Mouse (Mus musculus) heart, adult 11 months (tissue): Measurements from ENCODE around the gene Vsig1.
A peak's percentile ranks its signal among the peaks of the same experiment; 100 is the strongest.

Experiments used
- DNase-seq: peaks from one replicate; pipeline ENCODE4 v3.0.0; 2022

The Vsig1 gene

DNA sequence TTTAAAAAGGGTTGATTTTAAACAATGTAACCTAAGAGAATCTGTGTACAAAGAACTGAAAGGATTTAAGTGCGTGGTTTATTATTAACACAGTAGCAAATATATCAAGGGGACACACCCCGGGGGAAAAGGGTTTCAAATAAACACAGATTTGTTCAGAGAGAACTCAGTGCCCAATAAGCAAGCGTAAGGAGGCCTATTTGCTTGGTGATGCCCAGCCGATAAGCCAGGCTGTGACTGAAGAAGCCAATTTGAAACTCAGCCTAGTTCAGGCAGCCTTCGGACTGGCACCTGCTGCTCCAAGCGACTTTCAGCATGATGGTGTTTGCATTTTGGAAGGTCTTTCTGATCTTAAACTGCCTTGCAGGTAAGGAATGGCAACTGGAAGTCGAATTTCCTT lies at the start of gene Vsig1:
Gene Vsig1 (plus strand): TSS at position 249 of the 400 bp plus-strand sequence.
- DNase-seq: no peak

- DNase-seq: no peak
Observed at GRCm38 (mm10) chrX:140862760-140863159, 44.6 kb upstream of the Vsig1 start.

- no peak for DNase-seq
Observed at GRCm38 (mm10) chrX:140863431-140863830, 44.0 kb upstream of the Vsig1 start.

DNA sequence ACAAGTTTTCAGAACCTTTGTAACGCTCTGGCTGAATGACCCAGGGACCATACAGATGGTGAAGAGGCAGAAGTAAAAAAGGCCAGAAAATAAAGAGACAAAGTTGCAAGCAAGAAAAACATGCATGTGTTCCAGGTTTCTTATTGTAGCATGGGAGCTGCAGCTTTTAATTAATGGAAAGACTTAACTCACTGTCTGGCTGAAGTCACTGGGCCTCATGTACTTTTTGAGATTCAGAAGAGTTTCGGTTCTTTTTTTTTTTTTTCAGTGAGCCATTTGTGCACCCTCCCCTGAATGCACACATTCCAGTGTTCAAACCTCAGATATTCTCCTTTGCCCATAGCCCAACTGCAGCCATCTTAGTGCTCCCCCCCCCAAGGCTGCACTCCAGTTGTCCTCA lies 20.2 kb upstream of the Vsig1 start:
- no peak for DNase-seq

- no peak for DNase-seq
Observed at GRCm38 (mm10) chrX:140891796-140892195, 15.6 kb upstream of the Vsig1 start.

- DNase-seq: no peak
Observed at GRCm38 (mm10) chrX:140903487-140903886, 3.9 kb upstream of the Vsig1 start.

DNA sequence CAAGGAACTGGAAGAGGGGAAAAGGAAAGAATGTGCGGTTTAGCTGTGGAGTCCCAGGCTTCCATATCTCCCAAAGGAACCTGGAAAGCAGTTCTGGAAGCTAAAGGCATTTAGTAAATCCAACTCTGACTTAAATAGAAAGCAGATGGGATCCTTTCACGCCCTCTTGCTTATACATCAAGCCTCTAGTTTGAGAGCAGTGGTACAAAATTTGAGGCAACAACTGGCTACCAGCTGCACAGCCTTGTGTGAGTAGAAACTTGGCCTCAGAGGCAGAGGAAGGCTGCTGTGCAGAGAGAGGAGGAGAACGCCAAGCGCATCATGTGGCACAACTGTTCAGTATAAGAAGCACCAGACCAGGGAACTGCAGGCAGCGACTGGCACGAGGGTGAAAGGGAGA lies 13.9 kb downstream of the Vsig1 start:
- no peak for DNase-seq

- DNase-seq: no peak
Observed at GRCm38 (mm10) chrX:140932066-140932465, 24.7 kb downstream of the Vsig1 start.

DNA sequence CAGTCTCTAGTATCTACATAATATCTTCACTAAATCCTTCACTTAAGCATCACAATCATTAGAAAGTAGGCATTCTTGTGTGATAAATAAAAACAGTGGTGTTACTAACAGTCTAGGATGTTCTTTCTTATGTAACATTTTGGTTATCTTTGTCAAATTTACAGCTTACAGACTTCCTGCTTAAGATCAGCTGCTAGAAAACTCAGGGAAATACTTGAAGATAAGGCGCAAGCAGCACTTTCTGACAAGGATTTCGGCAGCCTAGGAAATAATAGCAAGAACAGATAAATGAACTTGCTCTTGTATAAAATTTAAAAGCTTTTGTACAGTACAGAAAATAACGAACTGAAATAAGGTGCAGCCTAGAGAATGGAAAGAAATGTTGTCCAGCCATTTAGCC lies 25.9 kb downstream of the Vsig1 start:
- DNase-seq: no peak

GRCm38 (mm10) chrX:140936271-140936670 lies 28.9 kb downstream of the Vsig1 start:
- DNase-seq: no peak

GRCm38 (mm10) chrX:140953618-140954017 lies 46.2 kb downstream of the Vsig1 start:
- no peak for DNase-seq

DNA sequence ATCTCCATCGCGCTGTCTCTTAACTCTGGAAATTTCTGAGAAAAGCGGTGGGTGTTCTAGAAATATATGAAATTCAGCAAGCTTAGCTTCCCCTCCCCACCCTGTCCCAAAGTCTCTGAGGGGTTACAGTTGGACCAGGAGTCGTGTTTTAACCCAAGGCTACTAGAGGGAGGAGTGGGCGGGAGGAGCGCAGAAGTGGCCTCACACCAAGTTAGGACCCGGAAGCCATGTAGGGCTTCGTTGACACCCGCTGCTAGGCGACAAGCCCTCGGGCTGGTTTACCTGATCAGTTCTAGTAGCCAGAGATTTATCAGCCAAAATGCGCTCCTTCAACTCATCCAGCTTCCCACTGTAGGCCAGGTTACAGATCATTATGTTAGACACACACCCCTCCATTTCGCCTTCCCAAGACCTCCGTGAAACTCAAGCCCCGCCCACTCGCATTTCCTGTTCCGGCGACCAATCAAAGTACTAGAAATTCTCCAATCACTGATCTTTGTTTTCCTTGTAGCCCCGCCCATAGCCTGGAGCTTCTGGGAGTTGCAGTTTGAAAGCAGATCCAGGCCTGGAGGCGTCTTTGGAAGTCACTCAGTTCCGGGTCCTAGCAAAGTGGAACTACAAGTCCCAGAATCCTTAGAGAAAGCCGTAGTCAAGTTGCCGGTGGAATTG lies 49.0 kb downstream of the Vsig1 start, which contains the start of the genes Psmd10 and Atg4a:
Gene Psmd10 (minus strand): TSS at position 457 of the 669 bp plus-strand sequence.
Gene Atg4a (plus strand): TSS at position 636 of the 669 bp plus-strand sequence.
- peak; percentile 99 for DNase-seq

- no peak for DNase-seq
Observed at GRCm38 (mm10) chrX:140956959-140957358, 49.6 kb downstream of the Vsig1 start.

- no peak for DNase-seq
Observed at GRCm38 (mm10) chrX:140978943-140979342, 71.5 kb downstream of the Vsig1 start.

DNA sequence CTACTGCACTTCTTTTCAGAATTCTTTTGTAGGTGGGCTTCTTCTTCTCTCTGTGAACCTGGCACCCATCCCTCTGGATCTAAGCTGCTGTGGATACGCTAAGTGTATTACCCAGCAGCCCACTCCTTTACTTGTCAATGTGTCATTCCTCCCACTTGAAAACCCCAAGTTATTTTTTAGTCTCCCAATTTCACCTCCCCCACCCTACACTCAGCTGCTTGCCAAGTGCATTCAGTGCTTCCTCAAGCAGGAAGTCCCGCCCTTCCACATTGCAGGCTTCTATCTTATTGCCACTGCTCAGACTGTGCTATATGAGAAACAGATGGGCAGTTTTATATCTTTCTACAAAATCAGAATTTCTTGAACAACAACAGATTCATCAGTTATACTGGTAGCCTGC lies 72.1 kb downstream of the Vsig1 start:
- peak; percentile 91 for DNase-seq

DNA sequence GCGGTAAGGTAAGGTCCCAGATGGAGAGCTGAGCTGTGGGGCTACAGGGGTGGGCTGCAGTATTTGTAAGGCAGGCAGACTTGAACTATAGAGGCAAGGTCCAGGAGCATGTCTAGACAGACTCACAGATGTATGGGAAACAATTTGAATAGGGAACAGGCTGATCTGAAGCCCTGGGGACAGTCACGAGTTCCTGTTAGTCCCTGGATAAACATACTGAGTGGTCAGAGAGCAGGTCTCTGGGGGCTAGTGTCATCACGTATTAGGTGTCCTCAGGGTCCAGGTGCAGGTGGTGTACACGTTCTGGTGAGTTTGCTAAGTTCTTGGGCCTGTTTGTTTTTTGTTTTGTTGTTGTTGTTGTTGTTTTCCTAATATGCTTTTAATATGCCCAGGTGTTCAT lies 72.8 kb downstream of the Vsig1 start:
- DNase-seq: peak; percentile 81

DNA sequence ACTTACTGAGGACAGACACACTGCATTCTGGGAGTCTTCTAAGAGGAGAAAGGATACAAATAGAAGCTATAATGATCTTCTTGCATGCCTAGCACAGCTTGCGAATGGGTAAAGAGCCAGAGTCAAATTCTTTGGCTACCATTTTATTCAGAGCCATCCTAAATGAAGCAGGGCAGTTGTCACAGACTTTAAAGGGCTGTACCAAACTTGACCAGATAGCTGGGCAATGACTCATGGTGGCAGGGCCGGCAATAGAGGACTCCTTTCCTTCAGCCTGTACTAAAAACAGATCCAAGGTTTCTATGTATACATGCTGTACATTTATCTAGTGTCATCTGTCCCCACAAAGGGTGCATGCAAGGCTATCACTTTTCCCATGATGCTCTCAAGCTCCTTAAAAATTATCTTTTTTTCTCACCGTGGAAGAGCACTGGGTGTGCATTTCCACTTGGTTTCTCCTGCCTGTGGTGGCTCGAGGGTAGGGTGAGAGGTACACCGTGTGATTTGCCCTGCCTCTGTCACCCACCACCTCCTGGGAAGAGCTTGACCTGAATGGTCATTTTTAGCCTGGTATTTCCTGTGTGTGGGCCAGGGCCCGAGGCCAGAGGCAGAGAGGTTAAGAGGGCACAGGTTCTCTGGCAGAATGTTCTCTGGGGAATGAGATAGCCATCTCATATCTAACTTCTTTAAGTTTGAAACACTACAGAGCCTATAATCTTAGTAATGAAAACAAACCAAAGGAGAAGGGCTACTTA lies 76.0 kb downstream of the Vsig1 start:
- DNase-seq: peak; percentile 91

DNA sequence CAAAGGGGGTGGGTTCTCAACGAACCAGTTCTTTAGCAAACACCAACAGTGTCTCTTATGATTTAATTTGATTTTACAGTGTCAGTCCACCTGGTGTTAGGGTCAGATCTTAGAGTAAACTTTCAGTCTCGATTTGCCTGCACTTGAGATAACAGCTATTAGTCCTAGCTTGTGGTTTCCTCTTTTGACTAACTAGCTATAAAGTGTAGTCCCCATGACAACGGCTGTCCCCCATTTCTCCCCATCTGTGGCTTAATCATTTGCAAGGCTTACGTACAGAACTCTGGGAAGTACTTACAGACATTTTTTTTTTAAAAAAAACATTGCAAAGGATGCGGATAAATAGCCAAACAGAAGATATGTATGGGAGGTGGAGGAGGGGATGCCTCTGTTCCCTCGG lies 77.4 kb downstream of the Vsig1 start:
- DNase-seq: no peak

GRCm38 (mm10) chrX:140985256-140985655 lies 77.8 kb downstream of the Vsig1 start:
- DNase-seq: peak; percentile 73
